Mouse (Mus musculus): Measurements from ENCODE around the gene Itgad. TPM values are rescaled to one million over a fixed set of nuclear protein-coding genes. Genes with fewer than 3 reads are reported as not detected.
A peak's percentile ranks its signal among the peaks of the same experiment; 100 is the strongest.

Itgad gene
- polyA plus RNA-seq, 1 experiment from 2014 or later, result 0.15 TPM

- peaks cover 13% of the 10 kb centered on the region; the same call in 1 of the 2 replicates for H3K4me1 ChIP-seq (ENCODE audit: control insufficient read depth, insufficient read depth, low read length)
- H3K9ac ChIP-seq (ENCODE audit: low read depth, low read length), result peak overlapping the region; percentile 85; the same call in 1 of the 2 replicates
- WGBS, result 85% methylated on average over 4 of the region's 4 CpGs
- H3K36me3 ChIP-seq (ENCODE audit: control insufficient read depth, insufficient read depth, low read length), result peaks cover 6% of the 10 kb centered on the region; the same call in 1 of the 2 replicates
- H3K27me3 ChIP-seq (replicated peaks; ENCODE audit: control insufficient read depth, insufficient read depth, low read length), result no peaks in the 10 kb centered on the region
- H3K4me3 ChIP-seq (ENCODE audit: low read length), result no peak overlapping the region
- H3K9me3 ChIP-seq (ENCODE audit: control insufficient read depth, low read length), result no peaks in the 10 kb centered on the region
- no peak for ATAC-seq
- peak overlapping the region; percentile 97 for H3K27ac ChIP-seq (ENCODE audit: low read length)
- H3K4me2 ChIP-seq (ENCODE audit: low read depth, low read length), result no peak overlapping the region
Measured at GRCm38 (mm10) chr7:128245547-128245946, 91.4 kb downstream of the Itgad start.

DNA sequence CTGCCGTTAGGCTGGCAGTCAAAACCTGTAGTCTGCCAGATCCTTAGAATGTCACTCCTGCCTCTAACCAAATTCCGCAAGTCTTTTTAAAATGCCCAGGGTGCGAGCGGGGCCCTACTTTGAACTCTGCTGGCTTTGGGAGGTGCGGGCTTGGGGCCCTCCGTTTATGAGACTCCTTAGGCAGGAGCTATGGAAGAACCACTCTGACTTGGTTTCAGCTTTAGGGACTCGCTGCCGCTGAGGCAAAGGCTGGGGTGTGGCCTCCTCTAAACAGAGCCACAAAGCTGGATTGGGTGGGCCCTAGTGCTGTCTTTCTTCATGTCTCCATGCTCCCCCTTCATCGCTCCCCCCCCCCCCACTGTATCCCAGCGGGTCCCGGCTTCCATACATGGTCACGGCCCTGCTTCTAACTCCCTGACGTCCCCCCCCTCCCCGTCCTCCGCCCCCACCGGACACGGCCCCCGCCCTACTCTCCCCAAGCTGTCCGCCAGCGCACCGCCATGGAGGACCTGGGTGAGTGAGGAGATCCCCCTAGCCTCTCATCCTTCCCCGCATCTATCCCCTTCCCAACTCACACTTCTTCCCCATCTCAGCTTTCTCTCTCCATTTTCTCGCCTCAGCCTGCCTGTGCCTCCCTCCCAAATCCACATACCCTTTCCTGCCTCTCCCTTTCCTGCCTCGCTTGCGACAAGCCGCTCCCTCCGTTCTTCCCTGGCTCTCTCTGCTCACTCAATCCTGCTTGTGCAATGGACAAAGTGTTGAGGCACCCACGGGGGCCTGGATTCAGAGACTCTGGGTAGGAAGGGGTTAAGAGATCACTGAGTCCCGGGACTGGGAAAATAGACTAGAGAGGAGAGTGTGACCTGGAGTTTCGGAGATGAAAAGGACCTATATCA lies 92.6 kb downstream of the Itgad start, which contains the start of gene Tgfb1i1:
TSS of gene Tgfb1i1 (plus strand) at position 317 of the 896 bp plus-strand sequence.
- peak; percentile 83 for ATAC-seq
- 2% methylated on average over 23 of the region's 30 CpGs for WGBS
- no peaks in the 10 kb centered on the region for H3K27me3 ChIP-seq (replicated peaks; ENCODE audit: control insufficient read depth, insufficient read depth, low read length)
- peaks cover 12% of the 10 kb centered on the region; the same call in 1 of the 2 replicates for H3K4me1 ChIP-seq (ENCODE audit: control insufficient read depth, insufficient read depth, low read length)
- peak within 1 kb of the TSS; percentile 66 for H3K4me3 ChIP-seq (ENCODE audit: low read length)
- peak within 1 kb of the TSS; percentile 63 for H3K4me2 ChIP-seq (ENCODE audit: low read depth, low read length)
- H3K36me3 ChIP-seq (ENCODE audit: control insufficient read depth, insufficient read depth, low read length), result peaks cover 6% of the 10 kb centered on the region; the same call in 1 of the 2 replicates
- H3K9ac ChIP-seq (ENCODE audit: low read depth, low read length), result peak within 1 kb of the TSS; percentile 85
- H3K27ac ChIP-seq (ENCODE audit: low read length), result peak within 1 kb of the TSS; percentile 97
- no peaks in the 10 kb centered on the region for H3K9me3 ChIP-seq (ENCODE audit: control insufficient read depth, low read length)

DNA sequence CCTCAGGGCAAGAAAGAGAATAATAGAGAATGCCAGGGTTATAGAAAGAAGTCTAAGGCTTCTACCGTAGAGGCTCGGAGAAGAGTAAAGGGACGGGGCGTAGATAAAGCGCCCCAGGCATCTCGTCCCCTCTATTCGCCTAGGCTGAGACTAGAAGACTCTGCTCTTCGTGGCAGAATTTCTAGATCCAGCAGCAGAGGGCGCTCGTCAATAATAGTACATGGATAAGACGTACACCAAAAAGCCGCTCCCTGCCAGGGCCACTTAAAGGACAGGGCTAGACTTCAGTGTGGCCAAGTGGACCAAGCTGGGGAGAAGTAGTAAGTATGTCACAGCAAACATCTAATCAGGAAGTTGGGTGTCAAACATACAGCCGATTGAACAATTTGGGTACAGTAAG lies 93.3 kb downstream of the Itgad start:
- H3K9ac ChIP-seq (ENCODE audit: low read depth, low read length), result peak overlapping the region; percentile 85
- H3K27me3 ChIP-seq (replicated peaks; ENCODE audit: control insufficient read depth, insufficient read depth, low read length), result no peaks in the 10 kb centered on the region
- peak overlapping the region; percentile 63 for H3K4me2 ChIP-seq (ENCODE audit: low read depth, low read length)
- H3K9me3 ChIP-seq (ENCODE audit: control insufficient read depth, low read length), result no peaks in the 10 kb centered on the region
- peak overlapping the region; percentile 66 for H3K4me3 ChIP-seq (ENCODE audit: low read length)
- peaks cover 6% of the 10 kb centered on the region; the same call in 1 of the 2 replicates for H3K36me3 ChIP-seq (ENCODE audit: control insufficient read depth, insufficient read depth, low read length)
- H3K4me1 ChIP-seq (ENCODE audit: control insufficient read depth, insufficient read depth, low read length), result peaks cover 14% of the 10 kb centered on the region; the same call in 1 of the 2 replicates
- peak; percentile 74 for ATAC-seq
- peak overlapping the region; percentile 97 for H3K27ac ChIP-seq (ENCODE audit: low read length)
- under 1% methylated on average over 13 of the region's 13 CpGs for WGBS

GRCm38 (mm10) chr7:128248081-128249042 lies 94.2 kb downstream of the Itgad start:
- no peak for ATAC-seq
- Histone ChIP-seq H3K9me3 (ENCODE audit: control insufficient read depth, low read length) (no peaks in the 10 kb centered on the region), H3K4me3 (ENCODE audit: low read length) (peak overlapping the region; percentile 66), H3K27me3 (replicated peaks; ENCODE audit: control insufficient read depth, insufficient read depth, low read length) (no peaks in the 10 kb centered on the region), H3K4me1 (ENCODE audit: control insufficient read depth, insufficient read depth, low read length) (peaks cover 16% of the 10 kb centered on the region; the same call in 1 of the 2 replicates), H3K36me3 (ENCODE audit: control insufficient read depth, insufficient read depth, low read length) (peaks cover 6% of the 10 kb centered on the region; the same call in 1 of the 2 replicates), H3K4me2 (ENCODE audit: low read depth, low read length) (peak overlapping the region; percentile 63), H3K27ac (ENCODE audit: low read length) (peak overlapping the region; percentile 19; the same call in 1 of the 2 replicates), H3K9ac (ENCODE audit: low read depth, low read length) (peak overlapping the region; percentile 85)
- 76% methylated on average over 10 of the region's 10 CpGs for WGBS

GRCm38 (mm10) chr7:128249998-128250397 lies 95.8 kb downstream of the Itgad start:
- no peaks in the 10 kb centered on the region for H3K36me3 ChIP-seq (ENCODE audit: control insufficient read depth, insufficient read depth, low read length)
- H3K27me3 ChIP-seq (replicated peaks; ENCODE audit: control insufficient read depth, insufficient read depth, low read length), result no peaks in the 10 kb centered on the region
- H3K4me3 ChIP-seq (ENCODE audit: low read length), result no peak overlapping the region
- no peak for ATAC-seq
- H3K4me1 ChIP-seq (ENCODE audit: control insufficient read depth, insufficient read depth, low read length), result peaks cover 16% of the 10 kb centered on the region; the same call in 1 of the 2 replicates
- H3K9ac ChIP-seq (ENCODE audit: low read depth, low read length), result no peak overlapping the region; the same call in 1 of the 2 replicates
- WGBS, result 72% methylated on average over 5 of the region's 5 CpGs
- peak overlapping the region; percentile 34 for H3K4me2 ChIP-seq (ENCODE audit: low read depth, low read length)
- H3K27ac ChIP-seq (ENCODE audit: low read length), result no peak overlapping the region
- H3K9me3 ChIP-seq (ENCODE audit: control insufficient read depth, low read length), result no peaks in the 10 kb centered on the region

DNA sequence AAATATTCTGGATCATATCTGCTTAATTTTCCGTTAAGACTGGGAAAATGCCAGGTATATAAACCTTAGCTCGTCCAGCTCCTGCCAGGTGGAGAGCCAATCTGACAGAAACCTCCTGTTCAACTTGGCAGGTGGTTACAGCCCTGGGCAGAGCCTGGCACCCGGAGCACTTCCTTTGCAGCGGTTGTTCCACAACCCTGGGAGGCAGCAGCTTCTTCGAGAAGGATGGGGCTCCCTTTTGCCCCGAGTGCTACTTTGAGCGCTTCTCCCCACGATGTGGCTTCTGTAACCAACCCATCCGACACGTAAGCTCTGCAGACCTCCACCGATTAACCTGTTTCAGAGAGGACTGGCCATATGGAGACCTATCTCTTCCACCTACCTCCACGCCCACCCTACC lies 97.8 kb downstream of the Itgad start:
- 48% methylated on average over 12 of the region's 12 CpGs for WGBS
- H3K4me3 ChIP-seq (ENCODE audit: low read length), result no peak overlapping the region
- H3K27ac ChIP-seq (ENCODE audit: low read length), result no peak overlapping the region
- no peaks in the 10 kb centered on the region for H3K27me3 ChIP-seq (replicated peaks; ENCODE audit: control insufficient read depth, insufficient read depth, low read length)
- peak overlapping the region; percentile 44 for H3K4me2 ChIP-seq (ENCODE audit: low read depth, low read length)
- no peak for ATAC-seq
- no peaks in the 10 kb centered on the region for H3K36me3 ChIP-seq (ENCODE audit: control insufficient read depth, insufficient read depth, low read length)
- H3K9ac ChIP-seq (ENCODE audit: low read depth, low read length), result peak overlapping the region; percentile 42; the same call in 1 of the 2 replicates
- peaks cover 13% of the 10 kb centered on the region for H3K4me1 ChIP-seq (ENCODE audit: control insufficient read depth, insufficient read depth, low read length)
- H3K9me3 ChIP-seq (ENCODE audit: control insufficient read depth, low read length), result no peaks in the 10 kb centered on the region

DNA sequence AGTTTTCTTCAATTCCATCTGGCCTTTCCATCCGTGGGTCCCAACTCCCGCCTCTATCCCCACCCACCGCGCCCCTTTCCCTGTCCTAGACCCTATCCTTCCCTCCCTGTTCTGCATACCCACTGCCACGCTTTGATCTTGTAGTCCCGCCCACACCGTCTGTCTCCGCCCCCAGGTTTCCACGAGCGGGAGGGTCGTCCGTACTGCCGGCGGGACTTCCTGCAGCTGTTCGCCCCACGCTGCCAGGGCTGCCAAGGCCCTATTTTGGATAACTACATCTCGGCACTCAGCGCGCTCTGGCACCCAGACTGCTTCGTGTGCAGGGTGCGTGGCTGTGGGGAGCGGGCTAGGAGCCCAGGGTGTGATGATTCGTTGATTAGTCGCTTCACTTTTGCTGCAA lies 98.4 kb downstream of the Itgad start:
- H3K4me3 ChIP-seq (ENCODE audit: low read length), result 0 out of 2 replicates have a peak overlapping the region, but pooled peaks have one; percentile 21
- no peaks in the 10 kb centered on the region for H3K27me3 ChIP-seq (replicated peaks; ENCODE audit: control insufficient read depth, insufficient read depth, low read length)
- H3K9me3 ChIP-seq (ENCODE audit: control insufficient read depth, low read length), result no peaks in the 10 kb centered on the region
- no peak for ATAC-seq
- H3K27ac ChIP-seq (ENCODE audit: low read length), result no peak overlapping the region
- H3K4me1 ChIP-seq (ENCODE audit: control insufficient read depth, insufficient read depth, low read length), result peaks cover 13% of the 10 kb centered on the region
- peak overlapping the region; percentile 44 for H3K4me2 ChIP-seq (ENCODE audit: low read depth, low read length)
- WGBS, result 19% methylated on average over 24 of the region's 24 CpGs
- H3K36me3 ChIP-seq (ENCODE audit: control insufficient read depth, insufficient read depth, low read length), result no peaks in the 10 kb centered on the region
- peak overlapping the region; percentile 42 for H3K9ac ChIP-seq (ENCODE audit: low read depth, low read length)

DNA sequence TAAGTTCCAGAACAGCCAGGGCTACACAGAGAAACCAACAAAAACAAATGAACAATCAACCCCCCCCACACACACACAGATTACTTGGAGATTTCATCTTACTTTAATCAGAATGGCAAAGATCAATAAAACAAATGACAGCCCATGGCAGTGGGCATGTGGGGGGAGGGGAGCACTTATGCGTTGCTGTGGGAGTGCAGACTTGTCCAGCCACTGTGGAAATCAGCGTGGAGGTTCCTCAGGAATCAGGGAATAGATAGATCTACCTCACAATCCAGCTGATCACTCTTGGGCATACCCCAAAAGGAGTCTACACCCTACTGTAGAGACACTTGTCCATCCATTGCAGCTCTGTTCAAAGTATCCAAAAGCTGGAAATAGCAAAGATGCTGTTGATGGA lies 100.8 kb downstream of the Itgad start:
- H3K9me3 ChIP-seq (ENCODE audit: control insufficient read depth, low read length), result no peaks in the 10 kb centered on the region
- no peaks in the 10 kb centered on the region for H3K36me3 ChIP-seq (ENCODE audit: control insufficient read depth, insufficient read depth, low read length)
- ATAC-seq, result no peak
- no peak overlapping the region for H3K4me2 ChIP-seq (ENCODE audit: low read depth, low read length)
- no peak overlapping the region for H3K9ac ChIP-seq (ENCODE audit: low read depth, low read length)
- no peaks in the 10 kb centered on the region for H3K27me3 ChIP-seq (replicated peaks; ENCODE audit: control insufficient read depth, insufficient read depth, low read length)
- WGBS, result 56% methylated on average over 2 of the region's 2 CpGs
- peaks cover 5% of the 10 kb centered on the region; the same call in 1 of the 2 replicates for H3K4me1 ChIP-seq (ENCODE audit: control insufficient read depth, insufficient read depth, low read length)
- H3K27ac ChIP-seq (ENCODE audit: low read length), result no peak overlapping the region
- no peak overlapping the region for H3K4me3 ChIP-seq (ENCODE audit: low read length)

All from intestine, embryonic 16.5 days (tissue).